Mouse (Mus musculus) midbrain, embryonic 15.5 days (tissue): ENCODE measurements around the gene Pde7b. TPM values are rescaled to one million over a fixed set of nuclear protein-coding genes. Genes with fewer than 3 reads are reported as not detected.

Experiments
- ATAC-seq: fragments of 200-750 bp; cut with Nextera tagmentation; replicated peaks from 2 replicates; pipeline ENCODE4 v1.8.0; 2017; ENCODE audit warnings: moderate TSS enrichment
- H3K27ac ChIP-seq: fragments of 300-500 bp; sonication (generic); 2 replicates; pipeline ENCODE4 v1.5.1; 2015; ENCODE audit warnings: mild to moderate bottlenecking, inconsistent platforms
- H3K27me3 ChIP-seq: fragments of 300-500 bp; sonication (generic); replicated peaks from 2 replicates; pipeline ENCODE4 v1.6.1; 2015; ENCODE audit warnings: inconsistent platforms
- H3K36me3 ChIP-seq: fragments of 300-500 bp; sonication (generic); replicated peaks from 2 replicates; pipeline ENCODE4 v1.6.1; 2015; ENCODE audit warnings: inconsistent platforms
- H3K4me1 ChIP-seq: fragments of 300-500 bp; sonication (generic); 2 replicates; pipeline ENCODE4 v1.6.1; 2015; ENCODE audit warnings: inconsistent platforms
- H3K4me2 ChIP-seq: fragments of 300-500 bp; sonication (generic); 2 replicates; pipeline ENCODE4 v1.6.1; 2015; ENCODE audit warnings: inconsistent platforms, mild to moderate bottlenecking, moderate library complexity
- H3K4me3 ChIP-seq: fragments of 300-500 bp; sonication (generic); 2 replicates; pipeline ENCODE4 v1.5.1; 2015; ENCODE audit warnings: mild to moderate bottlenecking, inconsistent platforms
- H3K9ac ChIP-seq: fragments of 300-500 bp; sonication (generic); 2 replicates; pipeline ENCODE4 v1.6.1; 2015; ENCODE audit warnings: mild to moderate bottlenecking, inconsistent platforms
- H3K9me3 ChIP-seq: fragments of 300-500 bp; sonication (generic); 2 replicates; pipeline ENCODE4 v1.6.1; 2016; ENCODE audit warnings: inconsistent platforms
- whole genome bisulfite sequencing: fragments of 180-500 bp; shearing (Covaris S2); methylation state at CpG from one replicate; pipeline ENCODE4 v1.1.7; 2015; ENCODE audit warnings: mixed read lengths; 5-methylcytosine and 5-hydroxymethylcytosine counted together
- polyA plus RNA-seq: library from polyadenylated mRNA; unstranded; fragments of >200 nt; fragmentation: Nextera tagmentation; extraction: Ambion mirVana; gene quantifications from 2 replicates; pipeline ENCODE4 v1.2.1, GENCODE M21; 2015

The Pde7b gene
- polyA plus RNA-seq, 1 experiment from 2014 or later, result 3.2 TPM

GRCm38 (mm10) chr10:20382807-20383419 lies 342.0 kb downstream of the Pde7b start:
- Histone ChIP-seq H3K4me3 (no peak overlapping the region), H3K9ac (no peak overlapping the region), H3K4me2 (no peak overlapping the region), H3K9me3 (no peaks in the 10 kb centered on the region), H3K36me3 (no peaks in the 10 kb centered on the region), H3K27me3 (no peaks in the 10 kb centered on the region), H3K4me1 (peaks cover 11% of the 10 kb centered on the region), H3K27ac (no peak overlapping the region)
- ATAC-seq, result peak; percentile 95
- WGBS, result 76% methylated on average over 6 of the region's 6 CpGs

- Histone ChIP-seq H3K4me2 (no peak overlapping the region), H3K9ac (no peak overlapping the region), H3K27me3 (no peaks in the 10 kb centered on the region), H3K9me3 (no peaks in the 10 kb centered on the region), H3K36me3 (no peaks in the 10 kb centered on the region), H3K27ac (no peak overlapping the region), H3K4me1 (peaks cover 11% of the 10 kb centered on the region), H3K4me3 (no peak overlapping the region)
- WGBS, result 78% methylated on average over 3 of the region's 3 CpGs
- ATAC-seq, result no peak
Observed at GRCm38 (mm10) chr10:20381352-20381751, 343.5 kb downstream of the Pde7b start.

GRCm38 (mm10) chr10:20380798-20381197 lies 344.1 kb downstream of the Pde7b start:
- WGBS, result 87% methylated on average over 3 of the region's 3 CpGs
- ATAC-seq, result no peak
- no peak overlapping the region for H3K27ac ChIP-seq

GRCm38 (mm10) chr10:20379071-20379735 lies 345.7 kb downstream of the Pde7b start:
- Histone ChIP-seq H3K4me3 (no peak overlapping the region), H3K9ac (no peak overlapping the region), H3K27ac (no peak overlapping the region), H3K4me1 (peaks cover 11% of the 10 kb centered on the region), H3K27me3 (no peaks in the 10 kb centered on the region), H3K4me2 (no peak overlapping the region), H3K36me3 (no peaks in the 10 kb centered on the region), H3K9me3 (no peaks in the 10 kb centered on the region)
- 84% methylated on average over 9 of the region's 9 CpGs for WGBS
- ATAC-seq, result no peak

More at GRCm38 (mm10) chr10:20380798-20381197, 344.1 kb downstream of the Pde7b start:
- no peak overlapping the region for H3K4me3 ChIP-seq
- no peaks in the 10 kb centered on the region for H3K9me3 ChIP-seq
- peaks cover 11% of the 10 kb centered on the region for H3K4me1 ChIP-seq
- no peak overlapping the region for H3K9ac ChIP-seq
- no peak overlapping the region for H3K4me2 ChIP-seq
- no peaks in the 10 kb centered on the region for H3K27me3 ChIP-seq
- no peaks in the 10 kb centered on the region for H3K36me3 ChIP-seq

- WGBS, result 95% methylated on average over 9 of the region's 9 CpGs
- Histone ChIP-seq H3K4me3 (no peak overlapping the region), H3K9ac (no peak overlapping the region), H3K27ac (no peak overlapping the region), H3K9me3 (no peaks in the 10 kb centered on the region), H3K27me3 (no peaks in the 10 kb centered on the region), H3K36me3 (no peaks in the 10 kb centered on the region), H3K4me1 (peaks cover 5% of the 10 kb centered on the region), H3K4me2 (no peak overlapping the region)
- ATAC-seq, result no peak
Observed at GRCm38 (mm10) chr10:20377621-20378020, 347.3 kb downstream of the Pde7b start.

GRCm38 (mm10) chr10:20372046-20372445 lies 352.8 kb downstream of the Pde7b start:
- Histone ChIP-seq H3K4me2 (no peak overlapping the region), H3K9me3 (no peaks in the 10 kb centered on the region), H3K27ac (no peak overlapping the region), H3K27me3 (no peaks in the 10 kb centered on the region), H3K36me3 (no peaks in the 10 kb centered on the region), H3K4me1 (no peaks in the 10 kb centered on the region), H3K9ac (no peak overlapping the region), H3K4me3 (no peak overlapping the region)
- 97% methylated on average over 5 of the region's 5 CpGs for WGBS
- ATAC-seq, result no peak

GRCm38 (mm10) chr10:20362450-20363118 lies 362.3 kb downstream of the Pde7b start:
- Histone ChIP-seq H3K9ac (no peak overlapping the region), H3K9me3 (no peaks in the 10 kb centered on the region), H3K27me3 (no peaks in the 10 kb centered on the region), H3K4me3 (no peak overlapping the region), H3K36me3 (no peaks in the 10 kb centered on the region), H3K27ac (no peak overlapping the region), H3K4me2 (no peak overlapping the region), H3K4me1 (no peaks in the 10 kb centered on the region)
- WGBS, result 64% methylated on average over 4 of the region's 4 CpGs
- ATAC-seq, result peak; percentile 57; the same call in 1 of the 2 replicates

GRCm38 (mm10) chr10:20361542-20362449 lies 363.1 kb downstream of the Pde7b start:
- 60% methylated on average over 10 of the region's 10 CpGs for WGBS
- ATAC-seq, result peak; percentile 80
- H3K4me1 ChIP-seq, result no peaks in the 10 kb centered on the region
- no peak overlapping the region for H3K4me3 ChIP-seq
- no peaks in the 10 kb centered on the region for H3K9me3 ChIP-seq
- H3K27me3 ChIP-seq, result no peaks in the 10 kb centered on the region
- H3K36me3 ChIP-seq, result no peaks in the 10 kb centered on the region
- no peak overlapping the region for H3K4me2 ChIP-seq
- H3K9ac ChIP-seq, result no peak overlapping the region
- no peak overlapping the region for H3K27ac ChIP-seq

GRCm38 (mm10) chr10:20348894-20349293 lies 376.0 kb downstream of the Pde7b start:
- Histone ChIP-seq H3K27ac (no peak overlapping the region), H3K27me3 (no peaks in the 10 kb centered on the region), H3K4me1 (peaks cover 9% of the 10 kb centered on the region), H3K4me2 (no peak overlapping the region), H3K36me3 (peaks cover 16% of the 10 kb centered on the region), H3K4me3 (no peak overlapping the region), H3K9me3 (no peaks in the 10 kb centered on the region), H3K9ac (no peak overlapping the region)
- 96% methylated on average over 2 of the region's 2 CpGs for WGBS
- ATAC-seq, result no peak

Other genes starting within 250 kb of the Pde7b start
- gene Ahi1, start 227.5 kb upstream of the Pde7b start, polyA plus RNA-seq, result 107 and 117 TPM in 2 replicates